In genomic region chr10:80742180-80742978, GRCm38 (mm10) we compare ENCODE assay signal across 8 mouse cellular contexts. TPM values are rescaled to one million over a fixed set of nuclear protein-coding genes. Genes with fewer than 3 reads are reported as not detected.
DNase-seq lines count a peak whose midpoint lies in the region; ATAC-seq and TF ChIP-seq lines count a peak whose summit lies in the region.

Gene Ap3d1 (minus strand): TSS chr10:80742264.

- 3% methylated on average over 25 of the region's 25 CpGs for WGBS in forebrain, embryonic 10.5 days
- WGBS in heart, embryonic 15.5 days = 3% methylated on average over 25 of the region's 25 CpGs
- 2% methylated on average over 25 of the region's 25 CpGs for WGBS in liver, embryonic 14.5 days (ENCODE audit: insufficient replicate concordance)
- 3% methylated on average over 25 of the region's 25 CpGs for WGBS in neural tube, embryonic 11.5 days
- WGBS in stomach, postnatal 0 days = 2% methylated on average over 25 of the region's 25 CpGs

- H3K4me2 ChIP-seq in heart, embryonic 15.5 days = peak within 1 kb of the TSS; percentile 93
- H3K4me2 ChIP-seq in liver, embryonic 14.5 days (ENCODE audit: low read depth) = peak within 1 kb of the TSS; percentile 99
- H3K4me2 ChIP-seq in neural tube, embryonic 11.5 days (ENCODE audit: low read depth) = peak within 1 kb of the TSS; percentile 94
- H3K4me2 ChIP-seq in stomach, postnatal 0 days (replicated peaks; ENCODE audit: low read depth) = peak within 1 kb of the TSS; percentile 90

- peak within 1 kb of the TSS; percentile 96 for H3K9ac ChIP-seq in heart, embryonic 15.5 days
- peak within 1 kb of the TSS; percentile 96 for H3K9ac ChIP-seq in liver, embryonic 14.5 days (replicated peaks)
- H3K9ac ChIP-seq in neural tube, embryonic 11.5 days (ENCODE audit: low read length) = peak within 1 kb of the TSS; percentile 94
- peak within 1 kb of the TSS; percentile 97 for H3K9ac ChIP-seq in stomach, postnatal 0 days (ENCODE audit: low read length)

- peaks cover 23% of the 10 kb centered on the region for H3K36me3 ChIP-seq in forebrain, embryonic 10.5 days (replicated peaks)
- H3K36me3 ChIP-seq in heart, embryonic 15.5 days = no peaks in the 10 kb centered on the region
- H3K36me3 ChIP-seq in liver, embryonic 14.5 days (replicated peaks; ENCODE audit: control insufficient read depth, insufficient read depth, low read depth) = no peaks in the 10 kb centered on the region
- H3K36me3 ChIP-seq in neural tube, embryonic 11.5 days (ENCODE audit: control insufficient read depth, insufficient read depth, low read length) = no peaks in the 10 kb centered on the region
- no peaks in the 10 kb centered on the region; the same call in 1 of the 2 replicates for H3K36me3 ChIP-seq in stomach, postnatal 0 days (ENCODE audit: control insufficient read depth, insufficient read depth, low read length)

- H3K4me1 ChIP-seq in forebrain, embryonic 10.5 days = peaks cover 27% of the 10 kb centered on the region
- peaks cover 39% of the 10 kb centered on the region for H3K4me1 ChIP-seq in heart, embryonic 15.5 days (replicated peaks)
- H3K4me1 ChIP-seq in liver, embryonic 14.5 days (replicated peaks; ENCODE audit: control insufficient read depth in 2 of 2, insufficient read depth in 2 of 2, low read length in 1 of 2) = peaks cover 19 to 29% of the 10 kb centered on the region in 2 experiments
- peaks cover 16% of the 10 kb centered on the region for H3K4me1 ChIP-seq in neural tube, embryonic 11.5 days (ENCODE audit: control insufficient read depth, insufficient read depth, low read length)
- H3K4me1 ChIP-seq in stomach, postnatal 0 days (replicated peaks; ENCODE audit: control insufficient read depth, insufficient read depth) = peaks cover 10% of the 10 kb centered on the region; the same call in 1 of the 2 replicates

- H3K27me3 ChIP-seq in forebrain, embryonic 10.5 days (ENCODE audit: poor library complexity, severe bottlenecking) = no peaks in the 10 kb centered on the region
- no peaks in the 10 kb centered on the region for H3K27me3 ChIP-seq in heart, embryonic 15.5 days
- H3K27me3 ChIP-seq in liver, embryonic 14.5 days (ENCODE audit: control insufficient read depth, insufficient read depth, low read length) = no peaks in the 10 kb centered on the region
- H3K27me3 ChIP-seq in neural tube, embryonic 11.5 days (ENCODE audit: control insufficient read depth, insufficient read depth, low read length) = no peaks in the 10 kb centered on the region
- no peaks in the 10 kb centered on the region for H3K27me3 ChIP-seq in stomach, postnatal 0 days (ENCODE audit: control insufficient read depth, insufficient read depth, low read length)

- no peak for TF ChIP-seq EP300 in liver, embryonic 14.5 days (IDR thresholded peaks at IDR 0.05; ENCODE audit: low read depth)
- no peak for TF ChIP-seq EP300 in stomach, postnatal 0 days (optimal IDR thresholded peaks at IDR 0.05)

- H3K9me3 ChIP-seq in forebrain, embryonic 10.5 days = no peaks in the 10 kb centered on the region
- no peaks in the 10 kb centered on the region for H3K9me3 ChIP-seq in heart, embryonic 15.5 days (replicated peaks)
- no peaks in the 10 kb centered on the region for H3K9me3 ChIP-seq in liver, embryonic 14.5 days (ENCODE audit: control insufficient read depth, low read length)
- no peaks in the 10 kb centered on the region for H3K9me3 ChIP-seq in neural tube, embryonic 11.5 days (ENCODE audit: control insufficient read depth, low read length)
- H3K9me3 ChIP-seq in stomach, postnatal 0 days (ENCODE audit: control insufficient read depth, low read length) = no peaks in the 10 kb centered on the region

- H3K27ac ChIP-seq in forebrain, embryonic 10.5 days = peak within 1 kb of the TSS; percentile 95
- H3K27ac ChIP-seq in heart, embryonic 15.5 days = peak within 1 kb of the TSS; percentile 84
- peak within 1 kb of the TSS; percentile 59 for H3K27ac ChIP-seq in liver, embryonic 14.5 days
- peak within 1 kb of the TSS; percentile 68 for H3K27ac ChIP-seq in neural tube, embryonic 11.5 days (ENCODE audit: low read depth, low read length)
- H3K27ac ChIP-seq in stomach, postnatal 0 days (replicated peaks) = peak within 1 kb of the TSS; percentile 88

- peak; percentile 99 for ATAC-seq in heart, embryonic 15.5 days (replicated peaks; ENCODE audit: insufficient number of reproducible peaks, insufficient read depth, low FRiP score, low read depth)
- ATAC-seq in liver, embryonic 14.5 days (ENCODE audit: insufficient read depth) = peak; percentile 97
- peak; percentile 99 for ATAC-seq in neural tube, embryonic 11.5 days (ENCODE audit: insufficient read depth, low FRiP score, low TSS enrichment)
- peak; percentile 99 for ATAC-seq in stomach, postnatal 0 days (ENCODE audit: low FRiP score, low TSS enrichment)

- peak; percentile 93 to 97 for DNase-seq in CD8-positive naive resting alpha-beta T cell, adult 2 months (ENCODE audit: low read depth in 2 of 2, low spot score in 2 of 2)
- DNase-seq in c-Kit-positive CD71-negative TER-119-negative erythroid progenitor cells, embryonic 14.5 days (ENCODE audit: low read depth) = peak; percentile 100
- DNase-seq in forebrain, embryonic 10.5 days (ENCODE audit: extremely low spot score, low spot score) = peak; percentile 97
- DNase-seq in kidney, postnatal 25 days = peak; percentile 99 to 100
- peak; percentile 100 for DNase-seq in liver, embryonic 14.5 days (ENCODE audit: low read depth in 3 of 3, low spot score in 3 of 3)
- DNase-seq in neural tube, embryonic 11.5 days (ENCODE audit: low spot score) = peak; percentile 95
- peak; percentile 97 for DNase-seq in stomach, postnatal 0 days (ENCODE audit: low spot score)

- H3K4me3 ChIP-seq in forebrain, embryonic 10.5 days = peak within 1 kb of the TSS; percentile 77
- H3K4me3 ChIP-seq in heart, embryonic 15.5 days = peak within 1 kb of the TSS; percentile 90
- peak within 1 kb of the TSS; percentile 78 to 98 for H3K4me3 ChIP-seq in liver, embryonic 14.5 days (ENCODE audit: insufficient read depth in 1 of 2, low read depth in 2 of 2, low read length in 2 of 2)
- H3K4me3 ChIP-seq in neural tube, embryonic 11.5 days (ENCODE audit: low read depth, low read length) = peak within 1 kb of the TSS; percentile 99
- H3K4me3 ChIP-seq in stomach, postnatal 0 days (ENCODE audit: low read depth, low read length) = peak within 1 kb of the TSS; percentile 99

- peak; percentile 15; the same call in 1 of the 2 replicates for TF ChIP-seq CTCF in liver, embryonic 14.5 days (IDR thresholded peaks at IDR 0.05; ENCODE audit: low read depth)
- peak; percentile 49 for TF ChIP-seq CTCF in stomach, postnatal 0 days (IDR thresholded peaks at IDR 0.05; ENCODE audit: low read depth)

RNA-seq across cellular contexts. Expression of gene Ap3d1, which starts in this region (rescaled TPM):
- 58.2 and 58.7 TPM in 2 replicates for polyA plus RNA-seq in forebrain, embryonic 10.5 days (2016; fragmentation: Nextera tagmentation; extraction: Ambion mirVana)
- polyA plus RNA-seq in heart, embryonic 15.5 days (2015; fragmentation: Nextera tagmentation; extraction: Ambion mirVana) = 45.0 and 51.4 TPM in 2 replicates
- polyA plus RNA-seq in liver, embryonic 14.5 days (2012; rRNA removed) = 24.5 and 26.2 TPM in 2 replicates
- polyA plus RNA-seq in liver, embryonic 14.5 days (2014; fragmentation: Nextera tagmentation; extraction: Ambion mirVana) = 20.1 and 22.4 TPM in 2 replicates
- polyA plus RNA-seq in neural tube, embryonic 11.5 days (2014; fragmentation: Nextera tagmentation; extraction: Ambion mirVana) = 69.3 and 79.1 TPM in 2 replicates
- 38.7 and 42.7 TPM in 2 replicates for polyA plus RNA-seq in stomach, postnatal 0 days (2015; fragmentation: Nextera tagmentation; extraction: Ambion mirVana)

Comparison
In these comparisons a context has a peak if more than half of its experiments do, and no peak if none do; other contexts are left out.
1. Peak in every context shown above with its lines: DNase-seq, ATAC-seq, H3K4me3 ChIP-seq and H3K27ac ChIP-seq.